Mouse (Mus musculus) T-cell, adult 2 months (primary cell): ENCODE measurements around the gene Efcab2.

Experiments
- DNase-seq: peaks from one replicate; pipeline ENCODE4 v3.0.0; 2022; ENCODE audit warnings: low spot score

Efcab2 gene

GRCm38 (mm10) chr1:178485138-178485867 is 79.4 kb downstream of the Efcab2 start:
- DNase-seq: no peak

- no peak for DNase-seq
Observed at GRCm38 (mm10) chr1:178485868-178486220, 80.0 kb downstream of the Efcab2 start.

GRCm38 (mm10) chr1:178486828-178487227 is 80.9 kb downstream of the Efcab2 start:
- DNase-seq: no peak

GRCm38 (mm10) chr1:178489127-178489526 is 83.2 kb downstream of the Efcab2 start:
- DNase-seq: no peak

GRCm38 (mm10) chr1:178491733-178492132 is 85.8 kb downstream of the Efcab2 start:
- no peak for DNase-seq

GRCm38 (mm10) chr1:178492493-178492892 is 86.6 kb downstream of the Efcab2 start:
- no peak for DNase-seq

GRCm38 (mm10) chr1:178496186-178496585 is 90.3 kb downstream of the Efcab2 start:
- no peak for DNase-seq

- DNase-seq: peak; percentile 5
Observed at GRCm38 (mm10) chr1:178496841-178497240, 91.0 kb downstream of the Efcab2 start.

- DNase-seq: no peak
Observed at GRCm38 (mm10) chr1:178506938-178507337, 101.1 kb downstream of the Efcab2 start.

GRCm38 (mm10) chr1:178512323-178513031 is 106.6 kb downstream of the Efcab2 start:
- no peak for DNase-seq

- no peak for DNase-seq
Observed at GRCm38 (mm10) chr1:178513954-178514353, 108.1 kb downstream of the Efcab2 start.

GRCm38 (mm10) chr1:178515839-178516238 is 110.0 kb downstream of the Efcab2 start:
- DNase-seq: no peak

- no peak for DNase-seq
Observed at GRCm38 (mm10) chr1:178522389-178522788, 116.5 kb downstream of the Efcab2 start.

- DNase-seq: no peak
Observed at GRCm38 (mm10) chr1:178523152-178523551, 117.3 kb downstream of the Efcab2 start.

GRCm38 (mm10) chr1:178527185-178527546 is 121.3 kb downstream of the Efcab2 start:
- peak; percentile 43 for DNase-seq

GRCm38 (mm10) chr1:178527547-178528361 is 121.9 kb downstream of the Efcab2 start:
- peak; percentile 14 for DNase-seq

GRCm38 (mm10) chr1:178528431-178529351 is 122.8 kb downstream of the Efcab2 start, which contains the start of gene Kif26b:
Gene Kif26b, plus strand, starts transcription at chr1:178529125.
- DNase-seq: peak; percentile 1

GRCm38 (mm10) chr1:178529512-178530300 is 123.8 kb downstream of the Efcab2 start:
- no peak for DNase-seq

- peak; percentile 43 for DNase-seq
Observed at GRCm38 (mm10) chr1:178530301-178531078, 124.6 kb downstream of the Efcab2 start.
